Mouse (Mus musculus) ES-E14 (cell line): ENCODE data around the gene Olfr835.

ENCODE experiments used
- MAFK ChIP-seq: IDR thresholded peaks from 2 replicates; pipeline ENCODE4 v1.6.1; 2014; ENCODE audit warnings: mild to moderate bottlenecking, low read depth, low read length, inconsistent platforms; ENCODE audit not compliant: insufficient read depth
- ZC3H11A ChIP-seq: IDR thresholded peaks from 2 replicates; pipeline ENCODE4 v1.6.1; 2012; ENCODE audit warnings: low read depth, mild to moderate bottlenecking, inconsistent platforms, low read length, borderline replicate concordance

DNA sequence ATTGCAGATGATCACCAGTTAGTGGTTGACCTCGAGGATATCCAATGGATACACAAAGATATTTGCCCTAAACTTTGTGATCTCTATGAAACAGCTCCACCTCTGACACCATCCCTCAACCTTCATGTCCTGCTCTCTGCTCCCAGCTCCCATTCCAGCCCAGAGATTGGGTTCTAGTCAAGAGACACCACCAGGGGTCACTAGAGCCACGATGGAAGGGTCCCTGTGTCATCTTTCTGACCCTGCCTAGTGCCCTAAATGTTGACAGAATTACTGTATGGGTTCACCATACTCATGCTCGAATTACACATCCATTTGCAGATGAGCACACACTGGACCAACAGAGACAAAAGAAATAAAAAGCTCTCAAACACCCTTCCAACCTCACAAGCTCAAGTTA lies 52.5 kb downstream of the Olfr835 start:
- TF ChIP-seq MAFK: no peak
- peak; percentile 80; the same call in 1 of the 2 replicates for TF ChIP-seq ZC3H11A
